Mouse (Mus musculus) forebrain, postnatal 0 days (tissue): Measurements from ENCODE around the gene Ms4a10. TPM values are rescaled to one million over a fixed set of nuclear protein-coding genes. Genes with fewer than 3 reads are reported as not detected.

ENCODE experiments used
- ATAC-seq: fragments of 200-750 bp; cut with Nextera tagmentation; 2 replicates; pipeline ENCODE4 v1.8.0; 2017; ENCODE audit warnings: mild to moderate bottlenecking, moderate library complexity
- DNase-seq: peaks from one replicate; pipeline ENCODE4 v3.0.0-alpha.2; 2015
- H3K27ac ChIP-seq: fragments of 300-500 bp; sonication (generic); 2 replicates; pipeline ENCODE4 v1.5.1; 2014; ENCODE audit warnings: low read depth, mild to moderate bottlenecking, antibody characterized with exemption, low read length, moderate library complexity, mixed read lengths
- H3K27me3 ChIP-seq: fragments of 300-500 bp; sonication (generic); 2 replicates; pipeline ENCODE4 v1.6.1; 2014; ENCODE audit warnings: mild to moderate bottlenecking, low read length, mixed read lengths; ENCODE audit not compliant: insufficient read depth
- H3K36me3 ChIP-seq: fragments of 300-500 bp; sonication (generic); 2 replicates; pipeline ENCODE4 v1.6.1; 2014; ENCODE audit warnings: mild to moderate bottlenecking, moderate library complexity; ENCODE audit not compliant: insufficient read depth
- H3K4me1 ChIP-seq: fragments of 300-500 bp; sonication (generic); 2 replicates; pipeline ENCODE4 v1.6.1; 2014; ENCODE audit warnings: antibody characterized with exemption; ENCODE audit not compliant: insufficient read depth
- H3K4me2 ChIP-seq: fragments of 300-500 bp; sonication (generic); 2 replicates; pipeline ENCODE4 v1.6.1; 2014; ENCODE audit warnings: low read depth, mild to moderate bottlenecking, moderate library complexity
- H3K4me3 ChIP-seq: fragments of 300-500 bp; sonication (generic); 2 replicates; pipeline ENCODE4 v1.5.1; 2014; ENCODE audit warnings: low read depth, low read length, mixed read lengths
- H3K9ac ChIP-seq: fragments of 300-500 bp; sonication (generic); 2 replicates; pipeline ENCODE4 v1.6.1; 2014; ENCODE audit warnings: mild to moderate bottlenecking
- H3K9me3 ChIP-seq: fragments of 300-500 bp; sonication (generic); 2 replicates; pipeline ENCODE4 v1.6.1; 2016; ENCODE audit warnings: low read length
- CTCF ChIP-seq: sonication (generic); IDR thresholded peaks from 2 replicates; pipeline ENCODE4 v1.5.1; 2016; ENCODE audit warnings: antibody characterized with exemption, control low read depth, low read depth
- WGBS: fragments of 180-500 bp; shearing (Covaris S2); extraction: QIAGEN DNeasy Blood & Tissue Kit; methylation state at CpG from one replicate; pipeline ENCODE4 v1.1.7; 2014; 5-methylcytosine and 5-hydroxymethylcytosine counted together
- polyA plus RNA-seq: library from polyadenylated mRNA; unstranded; fragments of >200 nt; fragmentation: Nextera tagmentation; extraction: Ambion mirVana; gene quantifications from 2 replicates; pipeline ENCODE4 v1.2.1, GENCODE M21; 2015
- total RNA-seq: library from RNA; depleted of rRNA; stranded (reverse); fragments of >200 nt; gene quantifications from 2 replicates; pipeline ENCODE4 v1.2.3, GENCODE M21; 2014; rRNA removed

Gene Ms4a10
- total RNA-seq (not detected in 2 replicates), polyA plus RNA-seq (not detected in 2 replicates)

- Histone ChIP-seq H3K4me2 (no peak within 1 kb of the TSS), H3K27ac (no peak within 1 kb of the TSS), H3K27me3 (no peaks in the 10 kb centered on the region), H3K4me1 (no peaks in the 10 kb centered on the region), H3K9ac (no peak within 1 kb of the TSS), H3K4me3 (no peak within 1 kb of the TSS), H3K36me3 (no peaks in the 10 kb centered on the region), H3K9me3 (no peaks in the 10 kb centered on the region)
- DNase-seq: no peak
- TF ChIP-seq CTCF: no peak
- no peak for ATAC-seq
- WGBS: 70% methylated on average over 4 of the region's 4 CpGs
These were observed at the start of gene Ms4a10 for GRCm38 (mm10) chr19:10974238-10974865. Gene Ms4a10 (minus strand): TSS chr19:10974670.

GRCm38 (mm10) chr19:11022382-11022781 is 47.9 kb upstream of the Ms4a10 start:
- Histone ChIP-seq H3K4me3 (no peak overlapping the region), H3K4me2 (no peak overlapping the region), H3K27me3 (no peaks in the 10 kb centered on the region), H3K9ac (no peak overlapping the region), H3K9me3 (no peaks in the 10 kb centered on the region), H3K27ac (no peak overlapping the region), H3K36me3 (no peaks in the 10 kb centered on the region), H3K4me1 (no peaks in the 10 kb centered on the region)
- no peak for TF ChIP-seq CTCF
- DNase-seq (no peak), ATAC-seq (no peak)

- H3K27ac ChIP-seq: no peak within 1 kb of the TSS
- no peaks in the 10 kb centered on the region for H3K4me1 ChIP-seq
- TF ChIP-seq CTCF: no peak
- ATAC-seq (no peak), DNase-seq (no peak)
- no peak within 1 kb of the TSS for H3K9ac ChIP-seq
- H3K4me3 ChIP-seq: no peak within 1 kb of the TSS
- no peaks in the 10 kb centered on the region for H3K27me3 ChIP-seq
- no peaks in the 10 kb centered on the region for H3K36me3 ChIP-seq
- no peaks in the 10 kb centered on the region for H3K9me3 ChIP-seq
- 91% methylated on average over 3 of the region's 3 CpGs for WGBS
- H3K4me2 ChIP-seq: no peak within 1 kb of the TSS
These were observed 43.4 kb upstream of the Ms4a10 start, which contains the start of gene Ms4a18 for GRCm38 (mm10) chr19:11017891-11018290. Gene Ms4a18 (minus strand): TSS chr19:11018031.

- DNase-seq: no peak
- H3K4me2 ChIP-seq: no peak overlapping the region
- TF ChIP-seq CTCF: no peak
- H3K27ac ChIP-seq: no peak overlapping the region
- H3K4me1 ChIP-seq: no peaks in the 10 kb centered on the region
- H3K27me3 ChIP-seq: no peaks in the 10 kb centered on the region
- no peak for ATAC-seq
- 51% methylated on average over 2 of the region's 2 CpGs for WGBS
- no peaks in the 10 kb centered on the region for H3K36me3 ChIP-seq
- H3K4me3 ChIP-seq: no peak overlapping the region
- no peaks in the 10 kb centered on the region for H3K9me3 ChIP-seq
- no peak overlapping the region for H3K9ac ChIP-seq
These were observed 42.8 kb upstream of the Ms4a10 start for GRCm38 (mm10) chr19:11017251-11017650.

GRCm38 (mm10) chr19:11015998-11016397 is 41.5 kb upstream of the Ms4a10 start:
- no peak for TF ChIP-seq CTCF
- Histone ChIP-seq H3K9ac (no peak overlapping the region), H3K4me1 (no peaks in the 10 kb centered on the region), H3K27me3 (no peaks in the 10 kb centered on the region), H3K27ac (no peak overlapping the region), H3K36me3 (no peaks in the 10 kb centered on the region), H3K4me3 (no peak overlapping the region), H3K9me3 (no peaks in the 10 kb centered on the region), H3K4me2 (no peak overlapping the region)
- DNase-seq (no peak), ATAC-seq (no peak)
- 88% methylated on average over 1 of the region's 1 CpGs for WGBS

- H3K27ac ChIP-seq: no peak overlapping the region
- no peak for TF ChIP-seq CTCF
These were observed 41.0 kb upstream of the Ms4a10 start for GRCm38 (mm10) chr19:11015468-11015867.

GRCm38 (mm10) chr19:10993150-10993549 is 18.7 kb upstream of the Ms4a10 start, which contains the start of gene Ms4a15:
Gene Ms4a15 (minus strand): TSS chr19:10993250.
- ATAC-seq (no peak), DNase-seq (no peak)
- H3K27me3 ChIP-seq: no peaks in the 10 kb centered on the region
- H3K36me3 ChIP-seq: no peaks in the 10 kb centered on the region
- H3K9me3 ChIP-seq: no peaks in the 10 kb centered on the region
- no peaks in the 10 kb centered on the region for H3K4me1 ChIP-seq
- H3K4me2 ChIP-seq: no peak within 1 kb of the TSS
- H3K4me3 ChIP-seq: no peak within 1 kb of the TSS
- H3K9ac ChIP-seq: no peak within 1 kb of the TSS
- WGBS: 83% methylated on average over 7 of the region's 7 CpGs
- TF ChIP-seq CTCF: no peak
- H3K27ac ChIP-seq: no peak within 1 kb of the TSS

More at GRCm38 (mm10) chr19:11015468-11015867, 41.0 kb upstream of the Ms4a10 start:
- no peak for DNase-seq
- H3K9me3 ChIP-seq: no peaks in the 10 kb centered on the region
- H3K4me3 ChIP-seq: no peak overlapping the region
- H3K4me1 ChIP-seq: no peaks in the 10 kb centered on the region
- H3K4me2 ChIP-seq: no peak overlapping the region
- H3K9ac ChIP-seq: no peak overlapping the region
- H3K27me3 ChIP-seq: no peaks in the 10 kb centered on the region
- no peaks in the 10 kb centered on the region for H3K36me3 ChIP-seq
- ATAC-seq: no peak
